Mouse (Mus musculus): ENCODE data around the gene Pithd1.
A peak's percentile ranks its signal among the peaks of the same experiment; 100 is the strongest.

Pithd1 gene

DNA sequence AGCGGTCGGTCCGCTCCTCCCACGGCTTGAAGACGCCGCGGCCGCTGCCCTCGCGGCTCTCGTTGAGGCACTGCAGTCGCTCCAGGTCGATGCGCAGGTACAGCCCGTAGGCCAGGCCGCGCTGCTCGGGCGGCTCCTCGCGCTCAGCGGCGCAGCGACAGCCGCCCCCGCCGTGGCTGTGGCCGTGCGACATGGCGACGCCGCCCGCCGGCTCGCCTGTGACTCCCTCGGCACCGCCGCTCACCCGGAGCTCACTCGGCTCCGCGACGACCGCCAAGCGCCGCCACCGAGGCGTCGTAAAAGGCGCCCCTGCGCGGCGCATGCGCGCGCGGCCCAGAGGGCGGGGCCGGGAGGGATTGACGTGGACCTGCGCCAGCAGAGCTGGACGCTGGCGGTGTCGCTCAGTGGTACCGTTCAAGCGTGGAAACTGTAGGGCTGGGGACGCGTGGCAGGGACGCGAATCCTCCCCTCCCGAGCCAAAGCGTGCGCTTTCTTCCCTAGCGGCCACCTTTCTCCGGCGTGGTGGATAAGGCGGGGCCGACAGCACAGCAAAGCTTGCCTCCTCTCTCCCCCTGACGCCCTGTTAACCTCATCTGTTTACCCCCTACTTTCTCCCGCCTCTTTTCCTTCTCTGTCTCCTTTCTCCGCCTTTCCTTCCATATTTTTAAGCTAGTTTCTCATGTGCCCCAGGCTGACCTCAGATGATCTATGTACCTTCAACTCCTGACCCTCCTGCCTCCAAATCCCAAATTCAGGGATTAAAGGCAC lies at the start of gene Pithd1:
TSS of gene Pithd1 (minus strand) at position 322 of the 768 bp plus-strand sequence.
- DNase-seq, result peak; percentile 95

DNA sequence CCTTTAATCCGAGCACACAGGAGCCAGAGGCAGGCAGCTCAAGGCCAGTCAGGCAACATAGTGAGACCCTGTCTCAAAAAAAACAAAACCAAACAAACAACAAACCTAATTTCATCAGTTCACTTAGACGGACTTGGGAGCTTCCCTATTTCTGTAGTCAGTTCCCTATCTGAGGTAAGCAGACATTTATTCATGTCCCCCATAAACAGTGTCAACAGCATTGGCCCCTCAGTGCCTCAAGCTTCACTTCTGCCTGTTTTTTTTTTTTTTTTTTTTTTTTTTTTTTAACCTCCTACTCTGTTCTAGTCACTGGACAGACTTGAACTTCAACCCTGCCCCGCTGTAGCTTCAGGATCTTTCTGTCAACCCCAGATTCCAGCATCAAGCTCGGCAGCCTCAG lies 48.0 kb upstream of the Pithd1 start:
- DNase-seq, result no peak

DNA sequence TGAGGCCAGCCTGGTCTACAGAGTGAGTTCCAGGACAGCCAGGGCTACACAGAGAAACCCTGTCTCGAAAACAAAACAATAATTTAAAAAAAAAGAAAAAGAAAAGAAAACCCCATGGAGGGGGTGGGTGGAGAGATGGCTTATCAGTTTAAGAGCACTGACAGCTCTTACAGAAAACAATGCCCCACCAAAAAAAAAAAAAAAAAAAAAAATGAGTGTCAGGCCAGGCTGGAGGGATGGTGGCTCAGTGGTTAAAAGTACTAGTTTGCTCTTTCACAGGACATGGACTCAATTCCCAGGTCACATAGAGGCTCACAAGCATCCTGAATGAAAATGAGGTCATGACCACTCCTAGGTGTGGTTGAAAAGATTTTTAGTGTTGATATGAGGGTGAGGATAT lies 46.2 kb upstream of the Pithd1 start:
- no peak for DNase-seq

DNA sequence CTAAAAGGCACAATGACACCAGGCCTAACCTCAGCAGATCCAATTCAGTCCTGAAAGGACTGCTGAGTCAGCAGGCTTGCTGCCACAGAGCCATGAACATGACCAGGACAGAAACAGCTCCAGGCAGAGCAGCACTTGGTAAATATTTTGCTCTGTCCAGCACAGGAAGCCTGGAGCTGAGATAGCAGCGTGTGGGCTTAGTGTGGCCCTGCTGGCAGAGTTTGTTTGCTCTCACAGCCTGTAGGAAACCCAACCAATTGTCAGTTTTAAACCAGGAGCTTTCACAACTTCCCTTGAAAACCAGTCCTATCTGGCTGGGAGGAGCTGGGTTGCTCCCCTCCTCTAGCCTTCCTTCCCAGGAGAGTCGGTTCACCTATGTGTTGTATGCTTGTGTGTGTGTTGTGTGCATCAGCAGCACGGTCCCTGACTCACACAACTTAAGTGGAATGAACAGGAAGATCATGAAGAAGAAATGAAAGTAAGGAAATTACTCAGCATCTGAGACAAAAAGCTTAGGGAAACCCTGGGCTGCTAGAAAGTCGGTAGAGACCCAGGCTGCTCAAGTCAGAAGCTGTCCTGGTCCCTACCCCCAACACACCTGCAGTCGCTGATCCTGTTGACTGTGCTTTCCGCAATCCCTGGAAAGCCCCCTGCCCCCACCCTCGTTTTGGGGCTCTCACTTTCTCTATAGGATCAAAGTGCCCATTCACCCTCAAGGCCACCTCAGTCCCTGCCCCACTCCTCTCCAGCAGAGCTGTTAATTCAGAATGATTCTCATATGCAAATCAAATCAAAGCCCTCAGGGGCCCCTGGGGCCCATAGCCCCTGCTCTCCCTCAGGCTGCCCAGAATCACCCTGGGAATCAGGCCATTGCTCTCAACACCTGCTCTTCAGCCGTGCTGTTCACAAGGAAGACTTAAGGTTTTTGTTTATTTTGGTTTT lies 44.2 kb upstream of the Pithd1 start:
- DNase-seq, result no peak

DNA sequence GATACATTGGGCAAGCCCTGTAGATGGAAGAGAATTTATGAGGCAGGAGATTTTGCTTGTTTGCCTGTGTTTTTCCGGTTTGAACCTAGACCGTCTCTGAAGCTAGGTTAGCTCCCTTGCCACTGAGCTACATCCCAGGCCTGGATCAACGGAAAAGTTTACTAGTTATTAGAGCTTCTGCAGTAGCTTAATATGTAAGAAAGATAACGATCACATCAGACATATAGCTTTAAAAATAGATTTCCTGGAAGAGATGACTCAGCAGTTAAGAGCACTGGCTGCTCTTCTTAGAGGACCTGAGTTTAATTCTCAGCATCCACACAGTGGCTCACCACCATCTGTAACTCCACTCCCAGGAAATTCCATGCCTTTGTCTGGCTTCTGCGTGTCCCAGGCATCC lies 41.6 kb upstream of the Pithd1 start:
- no peak for DNase-seq

DNA sequence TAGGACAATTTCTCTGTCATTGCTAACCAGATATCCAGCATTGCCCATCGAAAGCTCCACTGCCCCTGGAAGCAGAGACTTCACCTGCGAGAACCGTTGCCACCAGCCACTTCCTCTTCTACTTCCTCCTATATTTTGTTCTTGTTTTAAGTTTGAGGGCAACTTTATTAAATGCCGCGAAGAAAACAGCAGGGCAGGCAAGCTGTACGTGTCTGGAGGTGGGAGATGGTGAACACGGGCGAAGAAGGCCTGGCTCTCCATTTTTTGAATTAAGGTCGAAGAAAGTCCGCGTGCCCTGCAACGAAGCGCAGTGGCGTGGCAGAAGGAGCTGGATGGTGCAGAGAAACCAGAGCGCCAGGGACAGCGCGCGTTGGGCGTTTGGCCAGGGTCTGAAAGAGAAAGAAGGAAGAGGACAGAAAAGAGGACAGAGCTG lies 41.1 kb upstream of the Pithd1 start:
- DNase-seq, result no peak

DNA sequence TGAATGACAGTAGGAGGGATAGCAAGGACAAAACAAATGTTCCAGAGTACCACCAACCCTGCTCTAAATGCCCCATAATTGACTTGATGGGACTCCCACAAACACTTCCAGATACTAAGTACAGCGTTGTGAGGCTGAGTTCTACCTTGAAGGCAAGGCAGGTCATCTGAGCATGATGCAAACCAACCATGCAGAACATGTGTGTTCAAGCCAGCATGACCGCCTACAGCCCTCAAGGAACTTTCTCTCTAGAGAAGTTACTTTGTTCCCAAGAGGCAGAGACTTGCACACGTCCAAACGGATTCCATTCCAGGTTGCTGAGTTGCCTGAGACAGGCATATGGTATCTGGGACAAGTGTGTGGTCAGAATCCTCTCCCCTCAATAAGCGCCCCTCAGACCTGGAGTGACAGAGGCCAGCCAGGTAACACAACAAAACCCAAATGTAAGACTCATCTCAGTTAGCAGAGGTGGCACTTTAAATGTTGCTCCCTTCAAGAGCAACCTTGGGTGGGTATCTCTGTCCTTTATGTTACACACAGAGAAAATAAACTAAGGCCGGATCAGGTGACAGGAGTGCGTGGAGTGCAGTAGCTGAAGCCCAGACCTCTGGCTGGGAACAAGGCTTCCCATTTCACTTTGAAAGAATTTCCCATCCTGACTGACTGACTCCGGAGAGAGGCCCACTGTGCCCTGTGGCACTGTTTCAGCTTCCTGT lies 40.5 kb upstream of the Pithd1 start:
- DNase-seq, result no peak

DNA sequence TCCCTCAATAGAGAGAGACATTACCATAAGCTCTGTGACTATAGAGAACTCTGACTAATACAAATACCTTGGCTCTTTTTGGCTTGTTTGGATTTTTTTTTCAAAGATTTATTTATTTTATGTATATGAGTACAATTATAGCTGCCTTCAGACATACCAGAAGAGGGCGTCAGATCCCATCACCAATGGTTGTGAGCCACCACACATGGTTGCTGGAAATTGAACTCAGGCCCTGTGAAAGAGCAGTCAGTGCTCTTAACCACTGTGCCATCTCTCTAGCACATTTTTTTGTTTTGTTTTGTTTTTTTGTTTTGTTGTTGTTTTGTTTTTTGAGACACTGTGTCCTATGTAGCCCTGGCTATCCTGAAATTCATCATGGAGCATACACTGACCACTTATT lies 38.3 kb upstream of the Pithd1 start:
- DNase-seq, result no peak

DNA sequence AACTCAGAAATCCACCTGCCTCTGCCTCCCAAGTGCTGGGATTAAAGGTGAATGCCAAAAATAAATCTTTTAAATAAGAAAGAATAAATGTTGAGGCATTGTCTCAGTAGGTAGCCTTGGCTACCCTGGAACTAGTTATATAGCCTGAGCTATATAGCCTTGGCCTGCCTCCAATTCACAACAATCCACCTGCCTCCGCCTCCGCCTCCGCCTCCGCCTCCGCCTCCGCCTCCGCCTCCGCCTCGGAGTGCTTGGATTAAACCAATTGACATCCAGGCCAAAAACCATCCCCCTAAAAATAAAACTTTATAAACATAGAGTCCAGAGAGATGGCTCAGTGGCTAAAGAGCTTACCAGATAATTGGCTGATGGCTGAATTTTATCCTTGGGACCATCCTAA lies 35.9 kb upstream of the Pithd1 start:
- DNase-seq, result peak; percentile 12

DNA sequence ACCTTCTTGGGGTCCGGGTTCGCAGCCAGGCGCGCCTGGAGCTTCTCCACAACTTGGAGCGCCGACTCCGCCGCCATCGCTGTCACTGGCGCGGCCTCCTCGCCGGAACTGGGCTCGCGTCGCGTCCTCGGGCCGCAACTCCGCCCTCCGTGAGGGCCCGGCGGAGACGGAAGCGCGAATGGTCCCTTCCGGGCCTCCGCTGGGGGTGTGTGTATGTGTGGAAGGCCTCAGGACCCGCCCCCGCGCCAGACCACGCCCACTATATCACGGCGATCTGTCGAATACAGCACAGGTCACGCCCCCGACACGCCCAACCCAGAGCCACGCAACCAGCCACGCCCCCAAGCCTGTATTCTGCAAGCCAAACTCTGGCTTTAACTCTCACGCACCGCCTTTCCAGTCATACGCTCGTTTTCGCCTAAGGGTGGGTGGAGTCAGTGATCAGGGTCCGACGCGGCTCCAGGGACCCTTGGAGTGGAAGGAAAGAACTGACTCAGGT lies 34.5 kb upstream of the Pithd1 start, which contains the start of gene Eloa:
TSS of gene Eloa (minus strand) at position 215 of the 499 bp plus-strand sequence.
- peak; percentile 99 for DNase-seq

DNA sequence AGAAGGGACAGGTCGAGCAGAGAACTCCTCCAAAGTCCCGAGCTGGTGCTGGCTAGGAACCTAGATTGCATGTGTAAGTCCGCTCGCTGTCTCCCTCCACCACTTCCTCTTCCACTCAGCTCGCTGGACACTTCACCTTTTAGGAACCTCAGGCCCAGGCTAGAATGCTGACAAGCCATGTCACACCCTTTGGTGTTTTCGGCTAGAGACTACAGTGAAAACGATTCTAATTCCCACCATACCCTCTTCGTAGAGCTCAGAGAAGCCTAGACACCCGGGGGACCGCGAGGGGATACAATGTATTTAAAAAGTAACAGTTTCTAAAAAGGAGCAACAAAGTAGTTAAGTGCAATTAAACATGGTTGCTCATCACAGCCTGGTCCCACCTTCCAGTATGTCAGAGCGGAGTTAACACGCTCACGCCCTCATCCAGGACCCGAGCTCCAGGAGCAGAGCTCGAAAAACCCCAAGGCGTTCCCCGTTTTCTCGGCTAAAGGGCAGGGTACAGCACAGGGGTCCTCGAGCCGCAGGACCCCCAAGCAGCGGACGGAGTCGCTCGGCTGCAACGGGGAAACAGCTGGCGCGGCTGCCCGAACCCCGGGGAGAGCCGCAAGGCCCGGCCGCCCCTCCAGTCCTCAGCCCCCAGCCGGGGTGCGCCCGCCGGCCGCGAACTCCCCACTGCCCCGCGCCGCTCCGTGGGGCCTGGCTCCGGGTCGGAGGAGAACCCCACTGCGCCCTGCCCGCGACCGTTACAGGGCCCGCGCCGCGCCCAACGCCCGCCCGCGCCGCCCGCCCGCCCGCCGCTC lies 33.9 kb upstream of the Pithd1 start:
- no peak for DNase-seq

DNA sequence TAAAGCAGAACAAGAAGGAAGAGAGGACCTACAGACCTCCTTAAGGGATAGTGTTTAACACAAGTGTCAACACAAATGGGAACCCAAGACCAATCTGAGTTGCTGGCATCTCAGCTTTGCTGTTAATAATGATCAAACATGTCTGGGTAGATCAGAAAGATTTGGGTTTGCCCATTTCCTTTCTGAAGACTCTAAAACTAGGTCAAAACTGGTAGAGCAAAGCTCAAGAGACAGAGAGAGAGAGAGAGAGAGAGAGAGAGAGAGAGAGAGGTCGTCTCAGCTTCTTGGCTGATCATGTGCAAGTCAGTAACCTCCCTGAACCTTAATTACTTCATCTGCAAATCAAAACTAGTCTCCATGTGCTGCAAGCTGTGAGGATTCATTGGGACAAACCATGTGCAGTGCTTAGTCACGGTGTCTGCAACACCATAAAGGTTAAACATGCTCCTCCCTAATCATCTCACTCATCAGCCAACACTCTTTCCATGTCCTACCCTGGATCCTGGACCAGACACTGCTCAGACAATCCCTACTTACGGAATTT lies 29.1 kb upstream of the Pithd1 start:
- no peak for DNase-seq

DNA sequence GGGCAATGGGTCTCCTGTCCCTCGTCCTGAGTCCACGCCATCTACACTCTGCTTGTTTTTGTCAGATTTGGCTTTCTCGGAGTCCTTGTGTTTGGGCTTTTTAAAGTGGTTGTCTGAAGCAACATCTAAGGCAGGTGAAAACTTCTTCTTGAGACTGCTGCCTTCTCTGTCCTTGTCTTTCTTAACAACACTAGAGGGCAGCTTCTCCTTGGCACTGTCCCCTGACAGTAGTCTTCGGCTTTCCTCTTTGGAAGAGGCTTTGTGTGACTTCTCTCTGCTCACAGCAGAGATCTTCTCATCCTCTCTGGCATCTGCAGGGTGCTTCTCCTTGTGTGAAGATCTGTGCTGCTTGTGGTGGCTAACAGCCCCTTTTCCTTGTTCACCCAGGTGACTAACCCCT lies 23.5 kb upstream of the Pithd1 start:
- DNase-seq, result no peak

DNA sequence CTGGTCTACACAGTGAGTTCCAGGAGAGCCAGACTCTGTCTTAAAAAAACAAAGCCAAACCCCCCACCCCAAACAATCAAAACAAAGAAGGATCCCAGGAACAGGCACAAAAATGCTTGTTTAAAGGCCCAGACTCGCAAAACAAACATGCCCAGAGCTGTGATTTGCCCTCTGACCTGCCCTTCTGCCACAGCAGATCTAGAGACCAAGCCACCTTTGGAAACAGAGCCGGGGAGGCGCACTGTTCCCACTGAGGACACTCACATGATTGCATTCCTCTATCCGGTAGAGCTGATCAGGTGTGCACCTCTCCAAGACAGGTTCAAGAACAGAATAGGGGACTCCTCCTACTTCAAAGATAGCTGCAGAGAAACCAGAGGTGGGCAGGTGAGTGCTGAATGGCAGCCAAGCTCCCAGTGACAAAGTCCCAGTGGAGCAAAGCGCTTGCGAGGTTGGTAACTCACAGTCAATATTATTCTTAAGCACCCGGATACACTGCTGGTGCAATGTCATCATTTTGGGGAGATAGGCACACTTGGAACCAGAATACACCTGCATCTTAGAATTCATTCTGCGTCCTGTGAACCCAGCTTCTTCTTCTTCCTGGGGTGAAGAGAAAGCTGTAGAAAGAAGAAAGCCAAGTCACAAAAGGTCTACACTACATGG lies 21.9 kb upstream of the Pithd1 start:
- no peak for DNase-seq

DNA sequence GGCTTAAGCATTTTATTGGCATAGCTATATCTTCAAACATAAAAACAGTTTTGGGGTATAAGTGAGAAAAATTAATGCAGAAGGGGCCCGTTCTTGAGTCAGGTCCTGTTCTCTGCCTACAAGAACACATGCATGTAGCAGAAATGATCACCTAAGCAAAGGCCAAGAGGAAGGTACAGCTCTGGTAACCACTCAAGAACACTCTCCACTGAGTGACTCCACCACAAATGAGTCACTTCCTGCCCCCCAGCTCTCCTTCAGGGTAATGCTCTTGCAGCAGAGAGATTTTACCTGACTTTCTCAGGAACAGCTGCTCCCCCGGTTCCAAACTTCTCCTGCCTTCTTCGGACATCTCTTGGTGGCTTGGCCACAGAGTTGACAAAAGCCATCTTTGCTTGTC lies 19.8 kb upstream of the Pithd1 start:
- no peak for DNase-seq

DNA sequence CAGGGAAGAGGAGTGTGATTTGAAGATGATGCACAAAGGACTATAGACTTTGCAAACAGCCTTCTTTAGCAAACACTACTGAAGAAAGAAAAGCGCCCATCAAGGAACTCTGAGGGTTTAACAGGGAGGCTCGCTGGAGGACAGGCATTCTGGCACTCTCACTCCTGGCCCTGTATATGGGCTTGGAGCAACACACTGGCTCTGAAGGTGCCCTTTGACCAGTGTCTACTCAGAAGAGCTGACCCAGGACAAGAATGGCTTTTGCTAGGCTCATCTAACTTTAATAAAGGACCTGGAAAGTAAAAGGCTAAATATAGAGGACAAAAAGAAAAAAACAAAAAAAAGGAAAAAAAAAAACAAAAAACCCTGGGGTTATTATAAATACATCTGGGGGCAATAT lies 17.9 kb upstream of the Pithd1 start:
- no peak for DNase-seq

DNA sequence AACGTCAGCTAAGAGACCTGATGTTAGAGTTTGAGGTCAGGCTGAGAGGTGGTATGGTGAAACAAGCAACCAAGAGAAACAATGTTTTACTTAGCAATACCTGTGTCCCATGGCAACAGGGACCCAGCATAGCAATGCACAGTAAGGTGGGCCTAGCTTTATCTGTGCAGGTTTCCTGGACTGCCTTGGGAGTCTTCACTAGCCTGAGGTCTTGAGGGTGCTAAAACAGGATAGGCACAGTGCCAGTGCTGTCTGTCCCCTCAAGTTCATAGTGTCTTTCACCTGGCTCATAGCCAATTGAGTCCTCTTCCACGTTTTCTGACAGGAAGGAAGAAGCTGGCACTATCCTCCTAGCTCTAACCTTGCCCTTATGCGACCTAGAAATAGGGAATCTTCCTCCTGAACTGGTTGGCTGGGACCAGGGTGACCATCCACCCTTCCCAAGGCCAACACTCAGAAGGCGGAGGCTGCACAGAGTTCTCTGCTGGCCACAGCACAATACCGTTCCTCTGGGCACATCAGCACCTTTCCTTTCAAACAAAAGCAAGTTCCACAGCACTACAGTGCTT lies 17.1 kb upstream of the Pithd1 start:
- DNase-seq, result no peak

DNA sequence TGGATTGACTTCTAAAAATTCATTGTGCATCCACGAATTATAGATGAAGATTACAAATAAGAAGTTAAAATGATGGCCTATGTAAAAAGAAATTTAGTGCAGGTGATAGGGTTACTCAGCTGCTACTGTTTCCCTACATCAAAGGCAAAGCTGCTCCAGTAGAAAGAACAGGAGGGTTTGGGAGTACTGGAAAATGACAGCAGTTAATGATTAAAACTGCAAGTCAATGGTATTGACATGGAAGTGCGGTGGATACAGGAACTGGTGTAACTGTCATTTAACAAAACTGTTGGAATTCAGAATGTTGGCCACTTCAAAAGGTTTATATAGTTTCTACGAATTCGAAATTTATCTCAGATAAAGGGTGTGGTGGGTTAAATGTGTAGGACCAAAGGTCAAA lies 8.1 kb upstream of the Pithd1 start:
- DNase-seq, result no peak

DNA sequence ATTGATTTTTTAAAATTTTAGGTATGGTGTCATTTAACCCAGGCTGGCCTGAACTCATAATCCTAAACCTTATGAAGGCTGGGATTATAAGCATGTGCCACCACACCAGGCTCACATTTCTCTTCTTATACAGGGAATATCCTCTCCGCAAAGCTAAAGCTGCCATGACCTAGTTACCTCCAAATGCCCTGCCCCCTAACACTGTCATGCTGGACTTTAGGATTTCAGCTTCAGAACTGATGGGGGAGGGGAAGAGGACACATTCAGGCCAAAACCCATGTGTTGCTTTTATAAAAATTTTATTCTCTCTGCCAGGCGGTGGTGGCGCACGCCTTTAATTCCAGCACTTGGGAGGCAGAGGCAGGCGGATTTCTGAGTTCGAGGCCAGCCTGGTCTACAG lies 6.9 kb upstream of the Pithd1 start:
- DNase-seq, result no peak

DNA sequence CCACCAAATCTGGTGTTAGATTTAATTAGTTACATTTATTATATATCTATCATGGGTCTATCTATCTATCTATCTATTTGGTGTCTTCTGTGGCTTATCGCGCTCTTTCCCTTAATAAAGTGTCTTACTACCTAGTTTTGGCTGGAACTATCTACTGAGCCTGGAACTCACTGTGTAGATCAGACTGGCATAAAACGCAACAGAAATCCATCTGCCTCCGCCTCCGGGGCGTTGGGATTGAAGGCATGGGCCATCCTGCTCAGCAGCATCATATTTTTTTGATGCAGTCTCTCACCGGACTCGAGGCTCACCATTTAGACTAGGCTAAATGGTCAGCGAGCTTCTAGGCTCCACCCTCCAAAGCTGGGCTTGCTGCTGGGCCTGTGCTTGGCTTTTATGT lies 650 bp upstream of the Pithd1 start:
- DNase-seq, result peak; percentile 20

Data from cerebellum, adult 8-10 months (tissue).